Mouse (Mus musculus) embryo, embryonic 10.5 days (tissue): ENCODE results near the gene Utrn.

ENCODE experiments used
- DNase-seq: peaks from one replicate; pipeline ENCODE4 v3.0.0-alpha.2; 2015; ENCODE audit warnings: low spot score

The Utrn gene

DNA sequence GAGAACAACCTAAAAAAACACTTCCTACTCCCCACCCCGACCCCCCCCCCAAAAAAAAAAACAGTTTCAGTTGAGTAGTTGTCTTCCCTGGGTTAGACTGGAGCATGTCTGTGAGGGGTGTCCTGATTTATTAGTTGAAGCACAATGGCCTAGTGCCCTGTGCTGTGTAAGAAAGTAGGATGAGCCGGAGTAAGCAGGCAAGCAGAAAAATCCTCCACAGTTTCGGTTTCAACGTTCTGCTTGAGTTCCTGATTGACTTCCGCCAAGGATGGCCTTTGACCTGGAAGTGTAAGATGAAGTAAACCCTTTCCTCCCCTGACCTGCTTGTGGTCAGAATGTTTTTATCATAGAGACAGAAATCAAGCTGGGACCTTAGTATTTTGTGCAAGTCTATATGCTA, 277.2 kb downstream of the Utrn start:
- DNase-seq: peak; percentile 57

GRCm38 (mm10) chr10:12588051-12588450, 281.1 kb downstream of the Utrn start:
- no peak for DNase-seq

- DNase-seq: no peak
These were observed 281.8 kb downstream of the Utrn start for GRCm38 (mm10) chr10:12587318-12587717.

DNA sequence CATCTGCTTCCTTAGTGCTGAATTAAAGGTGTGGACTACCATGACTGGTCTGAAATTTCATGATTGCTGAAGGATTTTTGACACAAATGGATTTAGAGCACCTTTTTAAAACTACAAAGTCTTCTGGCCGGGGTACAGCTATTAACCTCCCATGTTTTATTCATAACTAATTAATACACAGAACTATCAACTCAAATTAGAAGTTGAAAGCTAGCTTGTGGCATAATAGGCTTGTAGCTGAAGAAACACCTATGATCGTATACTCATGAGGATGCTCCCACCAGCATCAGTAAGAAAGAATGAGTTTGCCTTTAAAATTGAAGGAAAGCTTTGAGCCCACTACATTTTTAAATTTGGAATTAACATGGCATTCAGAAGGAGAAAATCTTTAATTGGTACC, 282.3 kb downstream of the Utrn start:
- DNase-seq: no peak

DNA sequence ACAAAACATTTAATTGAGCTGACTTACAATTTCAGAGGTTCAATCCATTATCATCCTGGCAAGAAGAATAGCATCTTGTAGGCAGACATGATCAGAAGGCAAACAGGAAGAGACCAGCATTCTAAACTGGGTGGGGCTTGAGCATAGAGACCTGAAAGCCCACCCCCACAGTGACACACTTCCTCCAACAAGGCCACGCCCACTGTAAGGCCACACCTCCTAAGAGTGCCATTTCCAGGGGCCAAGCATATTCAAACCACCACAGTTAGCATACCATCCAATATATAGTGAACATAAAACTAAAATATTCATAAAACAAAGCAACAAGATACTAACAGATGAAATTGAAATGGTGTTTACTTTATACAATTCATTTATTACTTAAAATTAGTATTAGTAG, 283.0 kb downstream of the Utrn start:
- DNase-seq: no peak

GRCm38 (mm10) chr10:12583473-12583872, 285.7 kb downstream of the Utrn start:
- DNase-seq: no peak

DNA sequence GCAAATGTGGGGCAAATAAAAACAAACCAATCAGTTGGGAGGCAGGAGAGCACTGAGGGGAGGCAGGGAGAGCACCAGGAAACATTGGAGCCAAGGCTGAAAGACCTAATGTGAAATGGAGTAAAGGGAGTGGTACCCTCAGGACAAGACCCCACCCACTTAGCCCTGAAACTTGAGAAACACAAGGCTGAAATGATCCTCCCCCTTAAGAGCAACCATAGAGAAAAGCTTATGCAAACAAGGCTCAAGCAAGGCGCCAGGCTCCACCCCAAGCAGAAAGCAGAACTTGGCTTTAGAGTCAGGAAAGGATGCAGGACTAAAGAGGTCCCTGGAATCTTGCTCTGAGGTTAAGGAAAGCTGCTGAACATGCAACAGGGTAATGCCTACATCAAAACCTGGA, 290.1 kb downstream of the Utrn start:
- DNase-seq: peak; percentile 77

GRCm38 (mm10) chr10:12575849-12576435, 293.2 kb downstream of the Utrn start:
- DNase-seq: no peak

DNA sequence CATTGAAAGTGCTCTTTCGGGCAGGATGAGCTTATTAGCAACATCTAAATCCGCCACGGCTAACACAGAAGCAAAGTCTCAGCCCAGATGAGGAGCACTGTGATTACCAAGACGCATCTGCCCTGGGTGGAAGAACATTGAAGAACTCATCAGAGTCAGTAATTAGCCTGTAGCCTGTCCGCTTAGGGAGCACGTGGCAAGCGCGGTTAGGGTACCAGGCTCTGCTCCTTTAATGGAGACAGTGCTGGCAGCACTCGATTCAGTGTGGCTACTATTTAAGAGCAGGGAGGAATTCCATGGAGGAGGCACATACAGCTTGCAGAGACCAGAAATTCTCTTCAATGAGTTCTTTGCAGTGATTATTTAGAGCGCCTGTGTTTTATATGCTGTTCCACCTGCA, 294.4 kb downstream of the Utrn start:
- no peak for DNase-seq

DNA sequence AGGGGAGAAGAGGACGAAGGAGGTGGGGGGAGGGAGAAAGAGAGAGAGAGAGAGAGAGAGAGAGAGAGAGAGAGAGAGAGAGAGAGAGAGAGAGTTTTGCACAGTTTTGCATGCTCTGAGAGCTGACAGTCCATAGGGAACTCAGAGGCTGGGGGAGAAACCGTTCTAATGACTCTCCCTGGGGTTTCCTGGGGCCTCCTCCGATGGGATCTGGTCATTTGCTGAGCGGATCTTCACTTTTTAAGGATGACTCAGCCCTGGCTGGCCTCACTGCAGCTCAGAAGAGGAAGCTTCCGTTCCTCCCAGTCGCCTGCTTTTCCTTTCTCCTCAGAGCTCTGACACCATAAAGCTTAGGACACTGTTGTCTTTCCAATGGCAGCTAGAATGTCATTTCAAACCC, 295.6 kb downstream of the Utrn start:
- DNase-seq: peak; percentile 41

GRCm38 (mm10) chr10:12572759-12573158, 296.4 kb downstream of the Utrn start:
- no peak for DNase-seq

DNA sequence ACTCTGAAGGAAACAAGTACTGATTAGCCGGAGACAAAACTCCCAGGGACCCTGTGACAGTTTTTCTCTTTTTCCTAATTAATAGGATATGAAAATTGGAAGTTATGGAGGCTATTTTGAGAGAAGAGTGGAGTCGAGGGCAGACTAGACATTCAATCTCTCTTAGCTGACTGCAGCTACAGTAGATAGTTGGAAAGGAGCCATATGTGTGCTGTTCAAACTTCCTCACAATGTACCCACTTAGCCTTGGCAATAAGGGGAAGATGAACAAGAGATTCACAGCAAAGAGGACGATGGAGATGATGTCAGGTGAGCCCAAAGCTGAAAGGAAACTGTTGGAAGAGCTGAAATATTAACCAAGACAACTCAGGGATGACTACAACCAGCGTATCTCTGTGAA, 304.7 kb downstream of the Utrn start:
- no peak for DNase-seq

DNA sequence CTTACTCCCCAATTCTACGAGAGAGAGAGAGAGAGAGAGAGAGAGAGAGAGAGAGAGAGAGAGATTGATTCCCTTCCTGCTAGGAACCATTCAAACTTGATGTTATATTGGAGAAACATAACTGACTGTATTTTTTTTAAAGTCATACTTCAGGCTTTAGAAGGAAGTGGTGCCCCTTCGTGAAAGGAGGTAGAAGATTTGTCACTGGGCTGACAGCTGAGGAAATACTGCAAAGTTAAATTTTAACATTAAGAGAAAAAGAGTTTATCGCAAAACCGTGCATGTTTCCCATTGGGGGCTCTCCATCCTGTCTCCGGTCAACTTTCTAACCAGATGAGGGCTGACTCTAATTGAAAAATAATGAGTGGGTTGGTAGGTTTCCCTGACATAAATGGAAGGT, 310.4 kb downstream of the Utrn start:
- DNase-seq: no peak

DNA sequence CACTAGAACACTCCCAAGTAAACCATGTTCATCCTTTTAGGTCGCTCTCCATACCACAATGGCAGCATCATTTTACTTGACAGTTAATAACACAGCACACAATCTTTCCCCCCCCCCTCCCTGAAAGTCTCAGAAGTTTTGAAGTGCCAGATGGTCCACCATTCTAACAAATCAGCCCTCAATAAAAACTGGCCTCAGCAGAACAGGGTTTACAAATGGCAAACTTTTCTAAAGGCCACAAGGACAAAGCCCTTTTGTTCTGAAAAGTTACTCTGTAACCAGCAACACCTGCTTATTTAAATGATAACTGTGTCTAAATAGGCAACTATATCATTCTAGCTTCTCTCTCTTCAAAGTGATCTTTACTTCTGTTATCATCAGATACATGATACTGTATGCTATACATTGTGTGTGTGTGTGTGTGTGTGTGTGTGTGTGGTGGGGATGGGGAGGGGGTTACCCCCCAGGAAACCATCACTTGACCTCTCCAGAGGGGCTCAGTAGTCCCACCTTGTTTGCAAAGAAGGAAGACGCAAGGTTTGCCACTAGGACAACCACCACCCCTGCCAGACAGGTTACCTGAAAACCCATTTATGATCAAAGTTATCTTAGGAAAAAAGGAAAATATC, 315.0 kb downstream of the Utrn start:
- DNase-seq: peak; percentile 58

DNA sequence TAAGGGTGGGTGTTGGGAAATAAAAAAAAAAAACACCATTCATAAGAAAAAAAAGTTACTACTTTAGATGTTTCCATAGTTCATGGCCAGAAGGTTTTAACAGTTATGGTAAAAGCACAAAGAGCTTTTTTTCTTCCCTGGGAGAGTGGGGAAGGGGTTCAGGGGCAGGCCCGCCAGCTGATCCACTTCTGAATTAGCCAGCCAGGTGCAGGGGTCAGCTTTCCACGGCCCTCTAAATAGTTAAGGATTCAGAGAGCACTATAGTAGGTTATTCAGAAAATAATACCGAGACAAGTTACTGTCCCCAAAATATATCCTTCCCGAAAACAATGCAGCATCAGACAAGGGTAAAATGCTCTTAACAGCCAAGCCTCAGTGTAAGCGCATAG, 316.3 kb downstream of the Utrn start:
- DNase-seq: peak; percentile 65

DNA sequence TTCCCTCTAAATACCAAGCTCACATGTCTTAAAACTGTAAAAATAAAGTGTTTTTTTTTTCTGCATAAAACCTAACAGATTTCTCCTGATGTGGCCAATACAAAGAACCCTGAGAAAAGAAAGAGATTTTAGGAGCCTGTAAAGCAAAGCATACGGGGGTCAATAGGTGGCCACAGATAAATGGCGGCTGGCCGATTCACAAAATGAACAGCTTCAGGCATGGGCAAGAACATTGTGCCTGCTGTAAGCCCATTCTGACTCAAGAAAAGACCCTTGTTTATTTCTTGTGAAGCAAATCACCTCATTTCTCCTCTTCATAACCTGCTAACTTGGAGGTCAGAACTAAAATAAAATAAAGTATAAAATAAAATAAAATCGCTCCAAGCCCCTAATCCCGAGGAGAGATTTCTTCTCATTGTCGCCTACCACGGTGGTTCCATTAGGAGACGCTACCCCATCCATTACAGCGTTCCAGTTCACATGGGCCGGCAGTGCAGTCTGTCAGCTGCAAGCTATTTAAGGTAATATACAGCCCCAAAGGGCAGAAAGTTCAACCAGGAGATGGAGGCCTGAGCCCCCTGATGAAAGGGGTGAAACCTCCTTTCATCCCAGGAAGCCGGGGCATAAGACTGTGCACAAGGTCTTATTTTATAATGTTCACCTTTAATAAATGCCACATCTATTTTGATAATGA, 316.8 kb downstream of the Utrn start:
- peak; percentile 85 for DNase-seq

DNA sequence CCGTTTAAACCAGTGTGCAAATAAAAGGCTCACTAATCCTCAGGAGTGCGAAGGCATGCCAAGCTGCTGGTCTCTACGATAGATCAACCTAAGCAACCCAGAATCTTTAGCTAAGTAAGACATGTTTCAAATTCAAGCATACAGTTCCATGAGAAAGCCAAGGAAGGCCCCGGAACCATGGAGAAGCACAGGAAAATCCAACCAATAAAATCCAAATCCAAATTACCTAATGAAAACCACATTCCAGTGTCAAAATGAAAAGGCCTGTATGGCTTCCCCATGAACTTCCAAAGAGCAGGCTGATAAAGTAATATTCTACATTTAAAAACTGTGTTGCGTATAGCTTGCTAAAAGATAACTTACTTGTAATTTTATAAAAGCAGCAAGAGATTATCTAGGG, 317.4 kb downstream of the Utrn start:
- no peak for DNase-seq

DNA sequence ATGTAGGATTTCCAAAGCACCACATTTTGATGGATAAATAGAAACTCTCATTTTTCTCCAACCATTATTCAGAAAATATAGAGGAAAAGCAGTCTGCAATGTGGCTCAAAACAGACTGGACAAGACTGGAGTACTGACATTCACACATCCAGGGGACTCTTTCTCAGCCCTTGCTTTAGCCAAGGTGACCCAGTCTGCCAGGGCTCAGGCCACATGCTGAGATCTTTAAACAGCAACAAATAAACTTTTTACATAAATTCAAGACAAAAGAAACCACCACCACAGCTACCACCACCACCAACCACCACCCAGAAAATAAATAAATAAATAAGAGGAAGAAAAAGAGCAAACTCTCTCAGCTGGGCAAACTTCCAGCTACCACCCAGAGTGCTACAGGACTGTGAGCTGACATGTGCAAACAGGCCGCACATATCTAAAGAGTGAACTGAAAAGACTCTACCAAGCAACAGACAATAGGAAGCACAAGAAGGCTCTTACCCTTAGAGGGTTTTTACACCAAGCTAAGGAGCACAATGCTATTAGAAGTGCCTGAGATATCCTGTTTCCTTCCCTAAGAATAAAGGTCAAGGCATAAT, 319.1 kb downstream of the Utrn start:
- DNase-seq: no peak

DNA sequence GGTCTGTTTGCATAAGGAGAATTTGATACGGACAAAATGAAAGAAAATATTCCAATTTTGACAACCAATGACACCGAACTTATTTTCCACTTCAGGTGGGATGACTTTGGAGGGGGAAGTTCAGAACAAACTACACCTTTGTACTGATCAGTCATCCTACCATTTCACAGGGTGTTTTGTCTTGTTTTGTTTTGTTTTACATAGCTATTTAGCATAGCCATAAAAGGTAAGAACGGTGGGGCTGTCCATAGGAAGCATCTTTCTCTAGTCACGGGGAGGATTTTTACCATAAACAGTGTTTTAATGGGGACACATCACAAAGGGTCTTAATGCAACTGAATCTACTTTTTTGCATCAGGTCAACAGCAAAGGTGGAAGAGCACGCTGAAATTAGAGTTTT, 319.9 kb downstream of the Utrn start:
- DNase-seq: no peak

GRCm38 (mm10) chr10:12548616-12549084, 320.5 kb downstream of the Utrn start:
- peak; percentile 86 for DNase-seq

DNA sequence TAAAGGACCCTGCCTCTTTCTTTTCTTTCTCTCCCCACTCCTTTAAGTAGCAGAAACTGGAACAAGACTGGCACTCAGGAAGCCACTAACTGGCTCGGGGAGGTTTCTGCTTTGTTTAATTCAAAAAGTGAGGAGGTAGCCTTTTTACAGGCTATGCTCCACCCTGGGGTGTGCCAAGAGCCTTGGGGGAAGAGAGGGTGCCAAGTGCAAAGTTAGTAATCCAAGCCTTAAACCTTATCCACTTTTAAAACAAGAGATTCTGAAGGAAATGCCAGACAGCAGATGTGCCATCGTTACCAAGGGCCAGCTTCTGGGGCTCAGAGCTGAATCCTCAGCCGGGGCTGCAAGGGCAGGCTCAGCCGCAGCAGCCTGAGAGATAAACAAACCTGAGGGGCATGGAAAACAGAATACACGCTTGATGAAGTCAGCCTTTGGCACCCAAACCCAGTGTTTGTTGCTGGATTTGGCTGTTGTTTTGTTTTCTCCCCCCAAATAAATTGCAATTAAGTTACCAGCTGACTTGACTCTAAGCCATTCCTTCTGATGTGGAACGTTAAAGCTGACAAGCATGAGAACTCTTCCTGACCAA, 322.0 kb downstream of the Utrn start:
- peak; percentile 10 for DNase-seq

DNA sequence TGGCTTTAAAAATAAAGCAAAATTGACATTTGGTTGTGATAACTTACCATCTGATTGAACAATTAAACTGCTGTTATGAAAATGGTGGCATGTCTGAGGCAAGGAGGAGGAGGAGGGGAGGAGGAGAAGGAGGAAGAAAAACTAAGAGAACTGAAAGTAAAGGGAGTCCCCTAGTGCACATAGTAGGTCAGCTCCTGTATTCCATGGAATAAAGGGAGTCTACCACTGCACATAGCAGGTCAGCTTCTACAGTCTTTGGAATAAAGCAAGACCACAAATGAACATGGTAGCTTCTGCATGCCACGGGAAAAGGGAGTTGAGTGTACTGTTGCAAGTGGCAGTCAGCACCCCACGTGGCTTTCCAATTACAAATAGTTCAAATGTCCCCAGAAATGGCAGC, 323.7 kb downstream of the Utrn start:
- no peak for DNase-seq

DNA sequence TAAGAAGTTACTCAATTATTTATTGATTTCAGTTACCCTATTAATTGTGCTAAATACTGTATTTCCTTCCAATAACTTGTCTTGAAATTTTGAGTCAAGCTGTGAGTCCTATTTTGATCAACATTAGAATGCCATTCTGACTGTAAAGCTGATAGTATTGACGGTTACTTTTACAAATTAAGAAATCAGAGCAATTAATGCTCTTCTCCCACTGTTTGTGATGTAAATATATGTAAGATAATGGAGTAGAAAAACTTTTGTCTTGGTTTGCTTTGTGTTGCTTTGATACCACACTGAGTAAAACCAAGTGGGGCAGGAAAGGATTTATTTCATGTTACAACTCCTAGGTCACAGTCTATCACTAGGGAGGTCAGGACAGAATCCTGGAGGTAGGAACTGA, 327.4 kb downstream of the Utrn start:
- no peak for DNase-seq
